Mouse (Mus musculus): ENCODE data around the gene 4921509C19Rik. TPM values are rescaled to one million over a fixed set of nuclear protein-coding genes. Genes with fewer than 3 reads are reported as not detected.
"Not testable (repeated sequence)": the region's sequence is repeated elsewhere in the genome, so short reads cannot be mapped to it uniquely, and the experiment has no call there.

The 4921509C19Rik gene
- total and polyA plus RNA-seq, 3 experiments = not detected

DNA sequence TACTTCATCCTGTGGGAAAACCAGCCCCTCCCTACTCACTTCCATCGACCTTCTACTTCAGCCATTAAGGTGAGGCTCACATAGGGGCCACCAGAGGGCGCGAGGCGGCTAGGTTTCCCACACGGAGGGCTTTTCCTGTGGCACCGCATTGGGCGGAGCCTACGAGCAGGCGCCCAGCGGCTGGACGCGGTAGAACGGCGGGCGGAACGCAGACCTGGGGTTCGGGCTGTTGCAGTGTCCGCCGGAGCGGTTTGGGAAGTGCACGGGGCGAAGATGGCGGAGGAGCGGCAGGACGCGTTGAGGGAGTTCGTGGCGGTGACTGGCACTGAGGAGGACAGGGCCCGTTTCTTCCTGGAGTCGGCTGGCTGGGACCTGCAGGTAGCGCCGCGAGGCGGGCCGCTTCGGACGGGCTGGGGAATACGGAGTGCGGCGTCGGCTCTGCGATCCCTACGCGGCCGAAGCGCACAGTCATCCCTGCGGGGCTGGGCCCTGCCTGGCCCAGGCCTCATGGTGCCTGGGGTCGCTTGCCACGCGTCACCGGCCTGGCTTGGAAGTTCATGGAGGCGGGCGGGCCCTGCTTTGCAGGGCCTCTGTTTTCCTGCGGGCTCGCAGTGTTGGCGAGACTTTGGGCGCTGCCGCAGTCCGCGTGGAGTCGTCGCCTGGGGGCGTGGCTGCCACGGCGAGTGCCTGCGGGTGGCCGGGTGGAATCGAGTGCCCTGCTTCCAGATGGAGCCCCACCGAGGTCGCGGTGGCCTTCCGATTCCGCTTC, 18.3 kb upstream of the 4921509C19Rik start, which contains the start of gene Nsfl1c (continued):
- TF ChIP-seq MEF2A (IDR thresholded peaks at IDR 0.05; ENCODE audit: extremely low read depth, insufficient replicate concordance, low read depth, low read length, poor library complexity, severe bottlenecking) (no peak), HCFC1 (IDR thresholded peaks at IDR 0.05; ENCODE audit: low read depth, low read length) (peak; percentile 90), RCOR1 (IDR thresholded peaks at IDR 0.05; ENCODE audit: low read depth, low read length) (peak; percentile 53; the same call in 1 of the 2 replicates), EP300 (IDR thresholded peaks at IDR 0.05; ENCODE audit: low read depth in 1 of 2, low read length in 2 of 2) (0 out of 4 replicates have a peak, but pooled peaks of 1 of the 2 experiments have one; percentile 13)

DNA sequence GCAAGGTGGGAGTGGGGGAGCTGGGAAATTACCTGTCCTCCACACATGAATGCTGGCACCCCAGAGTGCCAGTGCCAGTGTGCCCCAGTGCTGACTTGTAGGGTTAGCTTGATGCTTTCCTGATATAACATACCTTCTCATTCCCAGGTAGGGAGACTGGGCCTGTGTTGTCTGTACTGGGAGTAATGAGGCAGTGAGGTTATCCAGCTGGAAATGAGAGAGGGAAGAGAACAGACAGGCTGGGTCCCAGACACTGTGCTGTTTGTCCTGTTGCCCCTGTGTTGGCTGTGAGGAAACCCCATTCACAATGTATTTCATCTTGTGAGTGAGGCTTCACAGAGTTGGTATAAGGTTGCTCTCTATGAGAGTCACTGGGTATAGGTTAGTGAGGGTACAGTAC, 10.5 kb upstream of the 4921509C19Rik start:
- Histone ChIP-seq H3K9me3 (replicated peaks; ENCODE audit: insufficient read depth, low read length) (no peaks in the 10 kb centered on the region), H3K79me2 (ENCODE audit: control insufficient read depth, insufficient read depth, low read length, poor library complexity) (no peaks in the 10 kb centered on the region), H3K36me3 (ENCODE audit: control insufficient read depth in 1 of 2, insufficient read depth in 2 of 2, low read length in 2 of 2) (no peaks in the 10 kb centered on the region), H3K9ac (ENCODE audit: control insufficient read depth, low read depth, low read length, poor library complexity, severe bottlenecking) (no peak overlapping the region), H3K27ac (ENCODE audit: control insufficient read depth, low read depth, low read length) (no peak overlapping the region), H3K4me3 (ENCODE audit: control insufficient read depth in 1 of 2, insufficient read depth in 1 of 2, low read depth in 2 of 2, low read length in 2 of 2) (no peak overlapping the region), H3K27me3 (ENCODE audit: control insufficient read depth in 1 of 2, insufficient read depth in 2 of 2, low read length in 2 of 2) (peaks cover 5 to 11% of the 10 kb centered on the region in 2 experiments; a peak in 3 of 4 replicates), H3K4me1 (ENCODE audit: control insufficient read depth in 1 of 2, insufficient read depth in 2 of 2, low read length in 2 of 2) (no peaks in the 10 kb centered on the region)
- TF ChIP-seq EP300 (IDR thresholded peaks at IDR 0.05; ENCODE audit: low read depth in 1 of 2, low read length in 2 of 2) (no peak), POLR2AphosphoS5 (IDR thresholded peaks at IDR 0.05; ENCODE audit: borderline replicate concordance, low read depth, low read length) (no peak), ZMIZ1 (IDR thresholded peaks at IDR 0.05; ENCODE audit: low read depth, low read length) (no peak), GABPA (IDR thresholded peaks at IDR 0.05; ENCODE audit: low read depth, low read length) (no peak), GATA1 (IDR thresholded peaks at IDR 0.05; ENCODE audit: low read depth, low read length) (no peak), ELF1 (IDR thresholded peaks at IDR 0.05; ENCODE audit: low read depth, low read length) (no peak), NELFE (IDR thresholded peaks at IDR 0.05; ENCODE audit: low read depth, low read length) (no peak), SMC3 (IDR thresholded peaks at IDR 0.05; ENCODE audit: low read depth, low read length) (no peak), JUND (IDR thresholded peaks at IDR 0.05; ENCODE audit: low read depth, low read length) (no peak), TCF12 (IDR thresholded peaks at IDR 0.05; ENCODE audit: low read depth, low read length) (no peak), CHD1 (IDR thresholded peaks at IDR 0.05; ENCODE audit: low read depth, low read length) (no peak), MYB (IDR thresholded peaks at IDR 0.05; ENCODE audit: low read depth, low read length) (no peak), E2F4 (IDR thresholded peaks at IDR 0.05; ENCODE audit: borderline replicate concordance, low read depth, low read length) (no peak), TAL1 (IDR thresholded peaks at IDR 0.05; ENCODE audit: low read length) (no peak), USF1 (IDR thresholded peaks at IDR 0.05; ENCODE audit: low read depth, low read length) (no peak)
- DNase-seq (ENCODE audit: low read depth, low spot score) = no peak

GRCm38 (mm10) chr2:151434971-151435370, 41.0 kb downstream of the 4921509C19Rik start:
- not testable (repeated sequence) for H3K4me3 ChIP-seq (ENCODE audit: control insufficient read depth in 1 of 2, insufficient read depth in 1 of 2, low read depth in 2 of 2, low read length in 2 of 2); H3K9me3 ChIP-seq (replicated peaks; ENCODE audit: insufficient read depth, low read length); DNase-seq (ENCODE audit: low read depth, low spot score); H3K36me3 ChIP-seq (ENCODE audit: control insufficient read depth in 1 of 2, insufficient read depth in 2 of 2, low read length in 2 of 2); H3K79me2 ChIP-seq (ENCODE audit: control insufficient read depth, insufficient read depth, low read length, poor library complexity); H3K9ac ChIP-seq (ENCODE audit: control insufficient read depth, low read depth, low read length, poor library complexity, severe bottlenecking); H3K27ac ChIP-seq (ENCODE audit: control insufficient read depth, low read depth, low read length); H3K4me1 ChIP-seq (ENCODE audit: control insufficient read depth in 1 of 2, insufficient read depth in 2 of 2, low read length in 2 of 2); H3K27me3 ChIP-seq (ENCODE audit: control insufficient read depth in 1 of 2, insufficient read depth in 2 of 2, low read length in 2 of 2)

All from MEL (cell line).